Mouse (Mus musculus) erythroblast, embryonic 14.5 days (primary cell): ENCODE measurements around the gene Zfp563. TPM values are rescaled to one million over a fixed set of nuclear protein-coding genes. Genes with fewer than 3 reads are reported as not detected.

Experiments used
- H3K27me3 ChIP-seq: 2 replicates; pipeline ENCODE4 v1.6.1; 2012; ENCODE audit warnings: inconsistent platforms; ENCODE audit not compliant: control insufficient read depth
- H3K36me3 ChIP-seq: 2 replicates; pipeline ENCODE4 v1.6.1; 2012; ENCODE audit warnings: mild to moderate bottlenecking, inconsistent platforms; ENCODE audit not compliant: control insufficient read depth
- H3K4me1 ChIP-seq: 2 replicates; pipeline ENCODE4 v1.6.1; 2012; ENCODE audit warnings: inconsistent platforms; ENCODE audit not compliant: control insufficient read depth
- H3K4me3 ChIP-seq: replicated peaks from 2 replicates; pipeline ENCODE3; 2012; ENCODE audit warnings: moderate library complexity, mild to moderate bottlenecking, inconsistent platforms
- H3K9me3 ChIP-seq: 2 replicates; pipeline ENCODE4 v1.6.1; 2012; ENCODE audit warnings: low read length, inconsistent platforms, mixed read lengths; ENCODE audit not compliant: control insufficient read depth
- GATA1 ChIP-seq: IDR thresholded peaks from 2 replicates; pipeline ENCODE4 v1.6.1; 2012; ENCODE audit warnings: low read length, inconsistent platforms, mixed read lengths
- TAL1 ChIP-seq: IDR thresholded peaks from 3 replicates; pipeline ENCODE4 v1.6.1; 2012; ENCODE audit warnings: low read length, inconsistent platforms, mixed read lengths
- polyA plus RNA-seq: library from polyadenylated mRNA; stranded (reverse); fragments of >175 nt; gene quantifications from 2 replicates; pipeline ENCODE4 v1.2.3, GENCODE M21; 2012

Zfp563 gene
- polyA plus RNA-seq, 1 experiment = not detected

GRCm38 (mm10) chr17:33139261-33139820, 50.2 kb downstream of the Zfp563 start, which contains the start of gene Morc2b:
TSS of gene Morc2b (minus strand) at chr17:33139683.
- Histone ChIP-seq H3K4me3 (no peak within 1 kb of the TSS), H3K4me1 (no peaks in the 10 kb centered on the region), H3K36me3 (no peaks in the 10 kb centered on the region), H3K27me3 (no peaks in the 10 kb centered on the region), H3K9me3 (peaks cover 21% of the 10 kb centered on the region)
- no peak for TF ChIP-seq GATA1
- no peak for TF ChIP-seq TAL1

Other genes starting within 250 kb of the Zfp563 start
- gene Zfp870, start 197.7 kb upstream of the Zfp563 start, polyA plus RNA-seq = 0.01 TPM in 1 of 2 replicates, not detected in the other
- not detected in 2 replicates for gene Cyp4f14, start 172.0 kb upstream of the Zfp563 start, polyA plus RNA-seq
- gene Cyp4f13, start 141.9 kb upstream of the Zfp563 start, polyA plus RNA-seq = 0.19 and 0.49 TPM in 2 replicates
- 0.02 and 0.04 TPM in 2 replicates for gene Zfp472, start 123.5 kb upstream of the Zfp563 start, polyA plus RNA-seq
- gene Zfp952, start 96.2 kb upstream of the Zfp563 start, polyA plus RNA-seq = 0.02 and 0.03 TPM in 2 replicates
- gene Zfp763, start 55.9 kb upstream of the Zfp563 start, polyA plus RNA-seq = not detected in 2 replicates
- gene 4921501E09Rik, start 21.3 kb upstream of the Zfp563 start, polyA plus RNA-seq = not detected in 2 replicates
- not detected in 2 replicates for gene Morc2b, start 50.4 kb downstream of the Zfp563 start, polyA plus RNA-seq
- not detected in 2 replicates for gene Olfr55, start 79.1 kb downstream of the Zfp563 start, polyA plus RNA-seq
- gene Olfr239, start 102.0 kb downstream of the Zfp563 start, polyA plus RNA-seq = not detected in 2 replicates
- not detected in 2 replicates for gene Olfr1564, start 132.4 kb downstream of the Zfp563 start, polyA plus RNA-seq
- gene Zfp955a, start 165.8 kb downstream of the Zfp563 start, polyA plus RNA-seq = 0.02 TPM in 1 of 2 replicates, not detected in the other
- not detected in 2 replicates for gene Olfr63, start 175.4 kb downstream of the Zfp563 start, polyA plus RNA-seq
- gene Zfp955b, start 200.2 kb downstream of the Zfp563 start, polyA plus RNA-seq = 0.01 and 0.02 TPM in 2 replicates